Mouse (Mus musculus) granulocyte monocyte progenitor cell, adult 5-6 weeks (primary cell): ENCODE data around the gene Tcta. TPM values are rescaled to one million over a fixed set of nuclear protein-coding genes. Genes with fewer than 3 reads are reported as not detected.
A peak's percentile ranks its signal among the peaks of the same experiment; 100 is the strongest.
"Not testable (repeated sequence)": the region's sequence is repeated elsewhere in the genome, so short reads cannot be mapped to it uniquely, and the experiment has no call there.

Experiments
- ATAC-seq: replicated peaks from 2 replicates; pipeline ENCODE4 v1.8.0; 2016; ENCODE audit warnings: mild to moderate bottlenecking, moderate TSS enrichment, inconsistent platforms; ENCODE audit not compliant: poor library complexity, severe bottlenecking
- total RNA-seq, 2 experiments: library from RNA; stranded (forward) in 1 of 2; stranded (reverse) in 1 of 2; fragments of 200-712, 200-1000 nt in 1 of 2; fragments of >200 nt in 1 of 2; fragmentation: Nextera tagmentation in 1 of 2; gene quantifications; 2 replicates each; pipeline ENCODE4 v1.2.3; 2014 to 2017

Tcta gene
- total RNA-seq, 2 experiments from 2014 or later = 4.1 to 13.7 TPM

GRCm38 (mm10) chr9:108274476-108275330 lies 31.3 kb downstream of the Tcta start:
- no peak for ATAC-seq

DNA sequence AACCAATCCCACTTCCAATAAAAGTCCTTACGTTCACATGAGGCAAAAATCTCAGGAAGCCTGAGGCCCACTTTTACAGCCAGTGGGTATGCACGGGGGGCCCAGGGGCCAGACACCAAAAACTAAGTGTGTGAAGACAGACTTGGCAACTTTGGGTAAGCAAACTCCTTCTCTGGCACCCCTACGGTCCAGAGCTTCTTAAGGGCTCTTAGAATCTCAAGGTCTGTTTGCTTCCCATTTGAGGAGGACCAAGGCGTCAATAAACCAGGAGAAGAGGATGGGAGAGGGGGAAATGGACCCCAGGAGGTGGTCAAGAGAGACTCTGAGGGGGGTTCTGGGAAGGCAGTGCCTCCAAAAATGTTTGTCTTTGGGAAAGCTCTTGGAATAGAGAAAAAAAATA lies 32.5 kb downstream of the Tcta start:
- ATAC-seq = no peak

- ATAC-seq = no peak
Measured at GRCm38 (mm10) chr9:108272691-108273090, 33.3 kb downstream of the Tcta start.

DNA sequence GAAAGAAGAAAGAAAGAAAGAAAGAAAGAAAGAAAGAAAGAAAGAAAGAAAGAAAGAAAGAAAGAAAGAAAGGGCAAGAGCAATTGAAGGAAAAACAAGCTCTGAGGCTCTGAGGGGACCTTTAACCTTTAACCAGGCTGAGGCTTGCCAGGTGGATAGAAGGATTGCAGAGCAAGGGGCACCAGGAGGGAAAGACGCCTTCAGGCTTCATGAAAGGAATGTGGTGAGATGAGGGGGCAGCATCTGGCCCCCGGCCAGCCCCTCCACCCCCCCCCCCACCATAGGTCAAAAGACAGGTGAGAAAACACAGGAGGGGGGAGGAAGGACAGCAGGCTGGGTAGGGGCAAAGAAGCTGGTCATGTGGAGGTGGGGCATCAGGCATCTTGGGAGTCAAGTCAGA lies 34.0 kb downstream of the Tcta start:
- ATAC-seq = no peak

GRCm38 (mm10) chr9:108268701-108269100 lies 37.3 kb downstream of the Tcta start:
- ATAC-seq = not testable (repeated sequence)

DNA sequence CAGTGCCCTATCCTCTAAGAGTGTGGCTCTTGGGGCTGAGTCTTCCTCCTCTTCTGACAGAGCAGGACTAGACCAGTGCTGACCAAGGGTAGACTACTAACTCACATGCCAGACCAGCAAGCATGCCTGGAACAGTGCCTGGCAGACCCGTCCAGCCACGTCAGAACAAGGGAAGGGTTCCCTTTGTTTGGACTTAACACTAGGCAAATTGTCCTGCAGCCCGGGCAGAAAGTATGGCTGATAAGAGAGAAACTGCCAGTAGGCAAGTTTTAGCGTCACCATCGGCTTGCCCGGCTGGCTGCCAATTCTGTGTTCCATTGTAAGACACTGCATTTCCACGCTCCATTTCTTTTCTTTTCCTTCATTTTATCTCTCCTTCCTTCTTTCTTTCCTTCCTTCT lies 38.3 kb downstream of the Tcta start:
- no peak for ATAC-seq

DNA sequence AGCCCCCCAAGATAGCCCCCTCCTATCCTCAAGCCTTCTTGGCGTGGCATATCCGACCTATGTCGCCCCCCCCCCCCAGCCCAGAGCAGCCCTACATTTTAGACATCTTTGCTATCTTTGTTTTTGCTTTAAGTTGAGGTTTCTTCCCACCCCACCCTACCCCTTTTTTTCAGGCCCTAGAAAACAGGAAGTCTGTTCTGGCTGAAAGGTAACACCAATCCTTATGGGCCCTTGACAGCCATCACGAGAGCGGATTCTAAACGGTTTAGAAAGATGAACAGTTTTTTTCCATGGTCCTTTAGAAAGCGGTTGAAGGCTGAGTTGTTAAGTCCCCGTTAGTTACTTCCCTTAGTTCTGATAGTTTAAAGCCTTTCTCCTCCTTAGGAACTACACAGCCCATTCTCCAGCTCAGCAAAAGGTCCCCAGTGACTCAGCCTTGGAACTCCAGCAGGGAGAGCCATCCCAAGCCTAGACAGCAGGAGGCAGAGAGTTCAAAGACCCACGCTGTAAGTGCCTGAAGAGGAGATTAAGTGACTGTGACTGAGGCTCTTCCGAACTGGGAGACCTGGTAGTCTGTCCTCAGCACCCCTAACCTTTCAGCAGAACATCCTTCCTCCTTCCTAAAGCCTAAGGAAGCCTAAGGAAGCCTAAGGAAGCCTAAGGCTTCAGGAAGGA lies 39.6 kb downstream of the Tcta start:
- ATAC-seq = no peak

GRCm38 (mm10) chr9:108264191-108264921 lies 41.6 kb downstream of the Tcta start:
- 0 out of 2 replicates have a peak, but pooled peaks have one; percentile 3 for ATAC-seq

- ATAC-seq = peak; percentile 94
Measured at GRCm38 (mm10) chr9:108263690-108264190, 42.2 kb downstream of the Tcta start, which contains the start of gene Dag1. Dag1 (minus strand) TSS chr9:108263958.

- peak; percentile 27 for ATAC-seq
Measured at GRCm38 (mm10) chr9:108263131-108263681, 42.8 kb downstream of the Tcta start.

GRCm38 (mm10) chr9:108262494-108263049 lies 43.4 kb downstream of the Tcta start:
- no peak for ATAC-seq

- no peak for ATAC-seq
Measured at GRCm38 (mm10) chr9:108261865-108262264, 44.1 kb downstream of the Tcta start.

DNA sequence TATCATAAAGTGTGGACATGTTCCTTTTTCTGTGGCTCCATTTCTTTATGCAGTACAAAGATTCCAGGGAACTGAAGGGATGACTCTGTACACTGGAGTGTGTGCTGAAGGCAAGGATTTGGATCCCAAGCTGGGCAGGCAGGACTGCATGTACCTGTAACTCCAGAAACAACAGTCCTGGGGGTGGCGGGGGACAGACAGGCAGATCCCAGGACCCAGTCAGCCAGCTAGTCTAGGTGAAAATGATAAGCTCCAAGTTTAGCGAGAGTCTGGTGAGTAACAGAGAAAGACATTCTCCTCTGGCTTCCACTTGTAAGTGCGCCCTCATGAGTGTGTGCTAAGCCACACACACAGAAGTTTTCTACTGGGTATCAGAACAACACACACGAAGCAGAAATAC lies 45.4 kb downstream of the Tcta start:
- no peak for ATAC-seq

Other genes with a start within 250 kb of the Tcta start
- gene Mst1, start 225.7 kb downstream of the Tcta start, total RNA-seq (2014; fragmentation: Nextera tagmentation) = 0.67 TPM in 1 of 2 replicates, not detected in the other
- gene Mst1, start 225.7 kb downstream of the Tcta start, total RNA-seq (2017) = 0.34 and 1.6 TPM in 2 replicates
- 64.5 and 75.3 TPM in 2 replicates for gene Rnf123, start 222.8 kb downstream of the Tcta start, total RNA-seq (2014; fragmentation: Nextera tagmentation)
- 29.7 and 30.3 TPM in 2 replicates for gene Rnf123, start 222.8 kb downstream of the Tcta start, total RNA-seq (2017)
- 72.6 and 79.0 TPM in 2 replicates for gene Apeh, start 211.6 kb downstream of the Tcta start, total RNA-seq (2014; fragmentation: Nextera tagmentation)
- 75.8 and 83.2 TPM in 2 replicates for gene Apeh, start 211.6 kb downstream of the Tcta start, total RNA-seq (2017)
- 6.2 and 9.0 TPM in 2 replicates for gene Bsn, start 115.8 kb downstream of the Tcta start, total RNA-seq (2014; fragmentation: Nextera tagmentation)
- gene Bsn, start 115.8 kb downstream of the Tcta start, total RNA-seq (2017) = 3.2 and 3.7 TPM in 2 replicates
- 12.5 and 20.8 TPM in 2 replicates for gene Dag1, start 42.2 kb downstream of the Tcta start, total RNA-seq (2014; fragmentation: Nextera tagmentation)
- 3.3 and 4.6 TPM in 2 replicates for gene Dag1, start 42.2 kb downstream of the Tcta start, total RNA-seq (2017)
- gene Nicn1, start 15.7 kb downstream of the Tcta start, total RNA-seq (2014; fragmentation: Nextera tagmentation) = 8.7 and 9.8 TPM in 2 replicates
- 5.2 and 10.7 TPM in 2 replicates for gene Nicn1, start 15.7 kb downstream of the Tcta start, total RNA-seq (2017)
- 0.19 and 0.70 TPM in 2 replicates for gene Amt, start 9.3 kb downstream of the Tcta start, total RNA-seq (2014; fragmentation: Nextera tagmentation)
- gene Amt, start 9.3 kb downstream of the Tcta start, total RNA-seq (2017) = 1.8 TPM in 1 of 2 replicates, not detected in the other
- gene Rhoa, start within 50 bp of the Tcta start, total RNA-seq (2014; fragmentation: Nextera tagmentation) = 256 and 296 TPM in 2 replicates
- gene Rhoa, start within 50 bp of the Tcta start, total RNA-seq (2017) = 242 and 247 TPM in 2 replicates
- gene Gpx1, start 32.7 kb upstream of the Tcta start, total RNA-seq (2014; fragmentation: Nextera tagmentation) = 2,602 and 2,684 TPM in 2 replicates
- 1,938 and 2,180 TPM in 2 replicates for gene Gpx1, start 32.7 kb upstream of the Tcta start, total RNA-seq (2017)
- 78.5 and 89.4 TPM in 2 replicates for gene Usp4, start 41.7 kb upstream of the Tcta start, total RNA-seq (2014; fragmentation: Nextera tagmentation)
- 62.7 and 75.5 TPM in 2 replicates for gene Usp4, start 41.7 kb upstream of the Tcta start, total RNA-seq (2017)
- 1.6 TPM in 1 of 2 replicates, not detected in the other for gene 1700102P08Rik, start 86.6 kb upstream of the Tcta start, total RNA-seq (2014; fragmentation: Nextera tagmentation)
- 0.43 TPM in 1 of 2 replicates, not detected in the other for gene 1700102P08Rik, start 86.6 kb upstream of the Tcta start, total RNA-seq (2017)
- not detected in 2 replicates for gene Ccdc36, start 122.3 kb upstream of the Tcta start, total RNA-seq (2014; fragmentation: Nextera tagmentation)
- gene Ccdc36, start 122.3 kb upstream of the Tcta start, total RNA-seq (2017) = 0.72 and 0.90 TPM in 2 replicates
- gene BC048562, start 130.3 kb upstream of the Tcta start, total RNA-seq (2014; fragmentation: Nextera tagmentation) = not detected in 2 replicates
- gene BC048562, start 130.3 kb upstream of the Tcta start, total RNA-seq (2017) = not detected in 2 replicates
- 22.2 and 23.5 TPM in 2 replicates for gene Ccdc71, start 154.4 kb upstream of the Tcta start, total RNA-seq (2014; fragmentation: Nextera tagmentation)
- 13.2 and 17.9 TPM in 2 replicates for gene Ccdc71, start 154.4 kb upstream of the Tcta start, total RNA-seq (2017)
- gene Klhdc8b, start 155.4 kb upstream of the Tcta start, total RNA-seq (2014; fragmentation: Nextera tagmentation) = 0.56 TPM in 1 of 2 replicates, not detected in the other
- 1.2 and 5.5 TPM in 2 replicates for gene Klhdc8b, start 155.4 kb upstream of the Tcta start, total RNA-seq (2017)
- 0.38 TPM in 1 of 2 replicates, not detected in the other for gene Lamb2, start 173.6 kb upstream of the Tcta start, total RNA-seq (2014; fragmentation: Nextera tagmentation)
- 0.05 and 0.09 TPM in 2 replicates for gene Lamb2, start 173.6 kb upstream of the Tcta start, total RNA-seq (2017)
- gene Usp19, start 184.4 kb upstream of the Tcta start, total RNA-seq (2014; fragmentation: Nextera tagmentation) = 80.9 and 90.2 TPM in 2 replicates
- gene Usp19, start 184.4 kb upstream of the Tcta start, total RNA-seq (2017) = 32.3 and 34.9 TPM in 2 replicates
- gene Qars, start 201.5 kb upstream of the Tcta start, total RNA-seq (2014; fragmentation: Nextera tagmentation) = 252 and 261 TPM in 2 replicates
- gene Qars, start 201.5 kb upstream of the Tcta start, total RNA-seq (2017) = 144 and 181 TPM in 2 replicates
- gene Qrich1, start 210.6 kb upstream of the Tcta start, total RNA-seq (2014; fragmentation: Nextera tagmentation) = 131 and 140 TPM in 2 replicates
- gene Qrich1, start 210.6 kb upstream of the Tcta start, total RNA-seq (2017) = 119 and 145 TPM in 2 replicates